Mouse (Mus musculus): Measurements from ENCODE around the gene Atn1.
"Not testable (repeated sequence)": the region's sequence is repeated elsewhere in the genome, so short reads cannot be mapped to it uniquely, and the experiment has no call there.

Gene Atn1

GRCm38 (mm10) chr6:124755831-124756595 is at the start of gene Atn1, which contains the start of gene Gm45234:
Atn1 (minus strand) TSS chr6:124756524.
Gm45234 (minus strand) TSS chr6:124756021.
- DNase-seq, result peak; percentile 52

GRCm38 (mm10) chr6:124805341-124806321 is 49.3 kb upstream of the Atn1 start:
- DNase-seq, result peak; percentile 66 to 77

GRCm38 (mm10) chr6:124804341-124804740 is 48.0 kb upstream of the Atn1 start:
- no peak for DNase-seq

- DNase-seq, result not testable (repeated sequence)
Measured at GRCm38 (mm10) chr6:124803691-124804090, 47.4 kb upstream of the Atn1 start.

- no peak for DNase-seq
Measured at GRCm38 (mm10) chr6:124803061-124803460, 46.7 kb upstream of the Atn1 start.

GRCm38 (mm10) chr6:124802400-124802799 is 46.1 kb upstream of the Atn1 start:
- DNase-seq, result not testable (repeated sequence)

- no peak for DNase-seq
Measured at GRCm38 (mm10) chr6:124796200-124796599, 39.9 kb upstream of the Atn1 start.

- no peak for DNase-seq
Measured at GRCm38 (mm10) chr6:124795781-124796180, 39.5 kb upstream of the Atn1 start.

GRCm38 (mm10) chr6:124791911-124792310 is 35.6 kb upstream of the Atn1 start:
- no peak for DNase-seq

GRCm38 (mm10) chr6:124790121-124790520 is 33.8 kb upstream of the Atn1 start:
- no peak for DNase-seq

- no peak for DNase-seq
Measured at GRCm38 (mm10) chr6:124789519-124789918, 33.2 kb upstream of the Atn1 start.

GRCm38 (mm10) chr6:124787722-124788121 is 31.4 kb upstream of the Atn1 start:
- DNase-seq, result no peak

- no peak for DNase-seq
Measured at GRCm38 (mm10) chr6:124786756-124787420, 30.6 kb upstream of the Atn1 start.

GRCm38 (mm10) chr6:124782436-124782835 is 26.1 kb upstream of the Atn1 start:
- peak; percentile 66 to 71 for DNase-seq

GRCm38 (mm10) chr6:124780917-124781316 is 24.6 kb upstream of the Atn1 start:
- DNase-seq, result no peak

GRCm38 (mm10) chr6:124779984-124780416 is 23.7 kb upstream of the Atn1 start:
- DNase-seq, result no peak

- DNase-seq, result peak; percentile 70 to 78
Measured at GRCm38 (mm10) chr6:124779222-124779983, 23.1 kb upstream of the Atn1 start, which contains the start of gene Lrrc23. Lrrc23 (minus strand) TSS chr6:124779727.

GRCm38 (mm10) chr6:124770511-124770910 is 14.2 kb upstream of the Atn1 start:
- no peak for DNase-seq

GRCm38 (mm10) chr6:124770013-124770412 is 13.7 kb upstream of the Atn1 start:
- no peak for DNase-seq

- peak; percentile 57 to 78 for DNase-seq
Measured at GRCm38 (mm10) chr6:124769101-124769765, 12.9 kb upstream of the Atn1 start, which contains the start of gene Eno2. Eno2 (minus strand) TSS chr6:124769673.

GRCm38 (mm10) chr6:124768704-124769044 is 12.3 kb upstream of the Atn1 start:
- DNase-seq, result no peak
